Mouse (Mus musculus) liver, embryonic 14.5 days (tissue): ENCODE results near the gene Bcdin3d. TPM values are rescaled to one million over a fixed set of nuclear protein-coding genes. Genes with fewer than 3 reads are reported as not detected.

Experiments
- ATAC-seq: fragments of 200-750 bp; cut with Nextera tagmentation; 2 replicates; pipeline ENCODE4 v1.8.0; 2017; ENCODE audit warnings: moderate number of reproducible peaks, mild to moderate bottlenecking, moderate library complexity; ENCODE audit not compliant: insufficient read depth
- DNase-seq, 3 experiments: peaks; one replicate each; pipeline ENCODE4 v3.0.0-alpha.2; 2012 to 2013; ENCODE audit warnings: low read depth in 3 of 3, low spot score in 3 of 3
- H3K27ac ChIP-seq: fragments of 300-500 bp; sonication (generic); 2 replicates; pipeline ENCODE4 v1.5.1; 2014; ENCODE audit warnings: moderate library complexity, mild to moderate bottlenecking, control low read depth, inconsistent platforms
- H3K27me3 ChIP-seq: fragments of 300-500 bp; sonication (generic); 2 replicates; pipeline ENCODE4 v1.6.1; 2014; ENCODE audit warnings: mild to moderate bottlenecking, low read length, moderate library complexity; ENCODE audit not compliant: control insufficient read depth, insufficient read depth
- H3K36me3 ChIP-seq: fragments of 300-500 bp; sonication (generic); replicated peaks from 2 replicates; pipeline ENCODE4 v1.6.1; 2014; ENCODE audit warnings: low read depth; ENCODE audit not compliant: control insufficient read depth, insufficient read depth
- H3K4me1 ChIP-seq, 2 experiments: fragments of 200-500 bp in 1 of 2; fragments of 300-500 bp in 1 of 2; sonication (generic) in 1 of 2; replicated peaks; 2 replicates each; pipeline ENCODE4 v1.6.1; 2012 to 2014; ENCODE audit warnings: antibody characterized with exemption in 1 of 2, inconsistent platforms in 1 of 2, low read length in 1 of 2; ENCODE audit not compliant: control insufficient read depth in 2 of 2, insufficient read depth in 2 of 2
- H3K4me2 ChIP-seq: fragments of 300-500 bp; sonication (generic); 2 replicates; pipeline ENCODE4 v1.6.1; 2014; ENCODE audit warnings: low read depth, mild to moderate bottlenecking, control low read depth, moderate library complexity
- H3K4me3 ChIP-seq, 2 experiments: fragments of 200-500 bp in 1 of 2; fragments of 300-500 bp in 1 of 2; sonication (generic) in 1 of 2; 2 replicates each; pipeline ENCODE4 v1.5.1; 2012 to 2014; ENCODE audit warnings: low read depth in 2 of 2, low read length in 2 of 2, mild to moderate bottlenecking in 2 of 2, control low read depth in 1 of 2, inconsistent platforms in 1 of 2, moderate library complexity in 1 of 2; ENCODE audit not compliant: insufficient read depth in 1 of 2
- H3K9ac ChIP-seq: fragments of 300-500 bp; sonication (generic); replicated peaks from 2 replicates; pipeline ENCODE4 v1.6.1; 2014; ENCODE audit warnings: mild to moderate bottlenecking, control low read depth, moderate library complexity
- H3K9me3 ChIP-seq: fragments of 300-500 bp; sonication (generic); 2 replicates; pipeline ENCODE4 v1.6.1; 2016; ENCODE audit warnings: low read length, mixed read lengths; ENCODE audit not compliant: control insufficient read depth
- CTCF ChIP-seq: IDR thresholded peaks from 2 replicates; pipeline ENCODE4 v1.5.1; 2016; ENCODE audit warnings: antibody characterized with exemption, low read depth, control low read depth
- EP300 ChIP-seq: IDR thresholded peaks from 2 replicates; pipeline ENCODE4 v1.6.1; 2016; ENCODE audit warnings: antibody characterized with exemption, low read depth
- whole genome bisulfite sequencing: fragments of 180-500 bp; shearing (Covaris S2); extraction: QIAGEN DNeasy Blood & Tissue Kit; methylation state at CpG from one replicate; pipeline ENCODE4 v1.1.7; 2014; ENCODE audit not compliant: insufficient replicate concordance; 5-methylcytosine and 5-hydroxymethylcytosine counted together
- polyA plus RNA-seq, 2 experiments: library from polyadenylated mRNA; depleted of rRNA in 1 of 2; stranded (reverse) in 1 of 2; unstranded in 1 of 2; fragments of >200 nt; fragmentation: Nextera tagmentation in 1 of 2; extraction: Ambion mirVana in 1 of 2; gene quantifications; 2 replicates each; pipeline versions ENCODE4 v1.2.1 to v1.2.3; 2012 to 2014

The Bcdin3d gene
- polyA plus RNA-seq, 2 experiments = 3.3 to 5.0 TPM

- 24% methylated on average over 7 of the region's 7 CpGs for WGBS
- DNase-seq = no peak
These were observed 18.1 kb downstream of the Bcdin3d start for GRCm38 (mm10) chr15:99456338-99456962.

DNA sequence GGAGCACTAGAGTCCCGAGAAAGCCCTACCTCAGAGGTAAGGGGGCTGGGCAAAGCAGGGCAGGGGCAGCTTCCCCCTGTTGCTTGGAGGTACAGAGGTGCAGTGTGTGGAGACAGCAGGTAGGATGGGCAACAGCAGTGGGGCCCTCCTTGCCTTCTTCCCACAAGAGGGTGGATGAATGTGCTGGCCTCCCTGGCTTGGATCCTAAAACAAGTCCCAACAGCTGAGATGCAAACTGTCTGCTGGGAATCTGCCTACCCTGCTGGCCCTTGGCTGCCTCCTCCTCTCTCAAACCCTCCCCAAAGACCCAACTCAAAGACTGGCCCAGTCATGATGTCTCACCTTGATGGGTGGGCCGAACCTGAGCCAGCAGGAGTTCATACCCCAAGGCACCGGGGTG lies 19.1 kb downstream of the Bcdin3d start:
- peaks cover 0 to 7% of the 10 kb centered on the region in 2 experiments; a peak in 1 of 4 replicates for H3K4me1 ChIP-seq
- no peaks in the 10 kb centered on the region for H3K9me3 ChIP-seq
- no peak overlapping the region for H3K27ac ChIP-seq
- H3K4me2 ChIP-seq = no peak overlapping the region
- H3K9ac ChIP-seq = no peak overlapping the region
- DNase-seq (no peak), ATAC-seq (no peak)
- WGBS = 69% methylated on average over 3 of the region's 3 CpGs
- H3K27me3 ChIP-seq = no peaks in the 10 kb centered on the region; the same call in 1 of the 2 replicates
- no peak overlapping the region for H3K4me3 ChIP-seq
- TF ChIP-seq CTCF (no peak), EP300 (no peak)
- no peaks in the 10 kb centered on the region for H3K36me3 ChIP-seq

More at GRCm38 (mm10) chr15:99456338-99456962, 18.1 kb downstream of the Bcdin3d start:
- Histone ChIP-seq H3K36me3 (no peaks in the 10 kb centered on the region), H3K4me1 (peaks cover 0 to 3% of the 10 kb centered on the region in 2 experiments; a peak in 1 of 4 replicates), H3K9ac (no peak overlapping the region), H3K9me3 (no peaks in the 10 kb centered on the region), H3K4me3 (peak overlapping the region; percentile 57 to 59), H3K4me2 (peak overlapping the region; percentile 72), H3K27me3 (no peaks in the 10 kb centered on the region; the same call in 1 of the 2 replicates), H3K27ac (no peak overlapping the region)
- no peak for TF ChIP-seq EP300
- no peak for TF ChIP-seq CTCF
- ATAC-seq = no peak

DNA sequence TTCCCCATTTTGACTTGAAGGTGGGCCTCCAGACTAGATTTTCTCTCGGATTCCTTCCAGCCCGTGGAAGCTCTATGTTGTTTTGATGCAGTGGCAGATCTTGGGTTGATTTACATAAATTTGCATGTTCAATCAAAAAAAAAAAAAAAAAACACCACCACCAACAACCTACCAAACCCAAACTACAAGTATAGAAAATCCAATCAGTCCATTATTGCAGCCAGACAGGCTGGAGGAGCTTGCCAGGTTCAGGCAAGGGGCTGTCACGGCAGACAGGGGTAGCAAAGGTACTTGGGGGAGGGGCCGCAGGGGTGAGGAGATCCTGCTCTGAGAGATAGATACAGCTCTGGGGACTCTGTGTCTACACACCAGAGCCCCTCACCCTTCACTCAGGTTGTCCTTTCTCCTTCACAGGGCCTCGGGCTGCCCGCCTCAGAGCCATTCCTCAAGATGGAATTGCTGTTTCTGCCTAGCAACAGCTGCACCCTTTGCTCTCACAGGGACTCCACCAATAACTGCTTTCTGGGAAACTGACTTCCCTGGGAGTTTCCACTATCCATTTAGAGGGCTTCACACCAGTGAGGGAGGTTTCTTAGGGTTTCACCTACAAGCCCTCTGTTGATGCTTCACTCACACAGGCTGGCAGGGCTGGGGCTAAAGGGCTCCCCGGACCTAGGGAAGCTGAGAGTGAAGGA lies 19.8 kb downstream of the Bcdin3d start:
- ATAC-seq = no peak
- DNase-seq = no peak
- Histone ChIP-seq H3K4me3 (no peak overlapping the region), H3K27me3 (no peaks in the 10 kb centered on the region; the same call in 1 of the 2 replicates), H3K9ac (no peak overlapping the region), H3K27ac (no peak overlapping the region), H3K9me3 (no peaks in the 10 kb centered on the region), H3K4me1 (peaks cover under 1 to 13% of the 10 kb centered on the region in 2 experiments), H3K4me2 (no peak overlapping the region), H3K36me3 (no peaks in the 10 kb centered on the region)
- TF ChIP-seq EP300 (no peak), CTCF (no peak)
- WGBS = 56% methylated on average over 7 of the region's 7 CpGs

GRCm38 (mm10) chr15:99453153-99453900 lies 21.2 kb downstream of the Bcdin3d start:
- Histone ChIP-seq H3K36me3 (no peaks in the 10 kb centered on the region), H3K4me2 (no peak overlapping the region)
- no peak for TF ChIP-seq EP300
- TF ChIP-seq CTCF = no peak

More at GRCm38 (mm10) chr15:99453153-99453900, 21.2 kb downstream of the Bcdin3d start:
- no peaks in the 10 kb centered on the region; the same call in 1 of the 2 replicates for H3K27me3 ChIP-seq
- ATAC-seq (no peak), DNase-seq (no peak)
- H3K4me1 ChIP-seq = peaks cover 11 to 24% of the 10 kb centered on the region in 2 experiments
- no peak overlapping the region for H3K4me3 ChIP-seq
- no peak overlapping the region for H3K9ac ChIP-seq
- H3K27ac ChIP-seq = no peak overlapping the region
- WGBS = 67% methylated on average over 11 of the region's 11 CpGs
- H3K9me3 ChIP-seq = no peaks in the 10 kb centered on the region
